Mouse (Mus musculus): Measurements from ENCODE around the gene 4930579F01Rik.

DNA sequence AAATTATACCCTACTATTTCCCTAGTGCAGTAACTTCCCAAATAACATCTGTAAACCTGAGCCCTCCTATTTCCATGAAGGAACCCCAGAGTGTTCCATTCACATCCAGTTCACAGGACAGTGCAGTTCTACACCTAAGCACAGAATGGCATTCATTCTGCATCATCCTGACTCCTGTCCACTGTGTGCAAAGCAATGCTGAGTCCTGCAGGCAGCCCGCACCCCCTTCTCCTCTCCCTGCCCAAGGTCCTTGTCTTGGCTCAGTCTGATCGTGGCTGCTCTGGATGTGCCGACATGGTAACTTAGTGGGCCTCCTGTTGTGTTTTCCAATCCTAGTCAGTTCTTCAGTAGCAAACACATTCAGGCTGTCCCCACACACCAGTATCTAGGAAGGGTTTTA is 36.6 kb upstream of the 4930579F01Rik start:
- TF ChIP-seq CTCF (IDR thresholded peaks at IDR 0.05; ENCODE audit: control insufficient read depth, insufficient read depth, low read length) (no peak), POLR2A (IDR thresholded peaks at IDR 0.05; ENCODE audit: borderline replicate concordance, control insufficient read depth, low read depth, low read length) (no peak)

Measured in bone marrow, adult 2 months (tissue).